Mouse (Mus musculus) testis, adult 10 weeks (tissue): ENCODE data around the gene Gm20838. TPM values are rescaled to one million over a fixed set of nuclear protein-coding genes. Genes with fewer than 3 reads are reported as not detected.

Source experiments
- polyA plus RNA-seq: library from polyadenylated mRNA; stranded (reverse); fragments of 350-450 nt; fragmentation: Illumina TruSeq; extraction: RNeasy Lipid Tissue Mini Kit (QIAGEN cat#74804); gene quantifications from one replicate; pipeline ENCODE4 v1.2.3, GENCODE M21; 2014; ENCODE audit warnings: low read depth, low replicate concordance

Gm20838 gene
- polyA plus RNA-seq = not detected

GRCm38 (mm10) chrY:33543064-33543463 is at the start of gene Gm20838:
Gm20838 (minus strand) TSS chrY:33543164.

